ENCODE assay signal across 14 mouse cellular contexts in genomic region chr5:112050906-112051305, GRCm38 (mm10).
A peak's percentile ranks its signal among the peaks of the same experiment; 100 is the strongest.
DNase-seq lines count a peak whose midpoint lies in the region; ATAC-seq and TF ChIP-seq lines count a peak whose summit lies in the region.
"Had no signal": no experiment of that assay in that cellular context is flagged by ENCODE, and none has a peak within 500 bp of the region (broad histone marks: within the 10 kb centered on the region; RNA-seq: fewer than 3 reads in every experiment).

No protein-coding gene starts in this region.

- TF ChIP-seq CTCF in stomach, postnatal 0 days (IDR thresholded peaks at IDR 0.05; ENCODE audit: low read depth) = no peak

- ATAC-seq in hindbrain, embryonic 15.5 days (ENCODE audit: low FRiP score, low read depth) = peak; percentile 32; the same call in 1 of the 2 replicates
- ATAC-seq in hindbrain, embryonic 11.5 days (ENCODE audit: low FRiP score) = no peak
- ATAC-seq in frontal cortex, adult (ENCODE audit: low TSS enrichment) = peak; percentile 55; the same call in 1 of the 2 replicates
- ATAC-seq in intestine, embryonic 15.5 days = no peak
- ATAC-seq in stomach, postnatal 0 days (ENCODE audit: low FRiP score, low TSS enrichment) = no peak

- TF ChIP-seq EP300 in stomach, postnatal 0 days (optimal IDR thresholded peaks at IDR 0.05) = no peak

- no peaks in the 10 kb centered on the region for H3K27me3 ChIP-seq in hindbrain, embryonic 15.5 days
- H3K27me3 ChIP-seq in hindbrain, embryonic 11.5 days (ENCODE audit: control insufficient read depth, insufficient read depth, low read length) = no peaks in the 10 kb centered on the region
- H3K27me3 ChIP-seq in intestine, embryonic 15.5 days (replicated peaks) = no peaks in the 10 kb centered on the region
- no peaks in the 10 kb centered on the region for H3K27me3 ChIP-seq in stomach, postnatal 0 days (ENCODE audit: control insufficient read depth, insufficient read depth, low read length)
- H3K27me3 ChIP-seq: liver, embryonic 15.5 days had no signal

- H3K4me2 ChIP-seq in hindbrain, embryonic 15.5 days = no peak overlapping the region
- H3K4me2 ChIP-seq in hindbrain, embryonic 11.5 days (replicated peaks; ENCODE audit: low read depth, low read length) = no peak overlapping the region
- H3K4me2 ChIP-seq in intestine, embryonic 15.5 days (replicated peaks) = no peak overlapping the region
- H3K4me2 ChIP-seq in stomach, postnatal 0 days (replicated peaks; ENCODE audit: low read depth) = no peak overlapping the region
- H3K4me2 ChIP-seq: heart, embryonic 15.5 days; liver, embryonic 15.5 days; midbrain, embryonic 12.5 days had no signal

- peaks cover 13% of the 10 kb centered on the region for H3K4me1 ChIP-seq in hindbrain, embryonic 15.5 days (replicated peaks)
- H3K4me1 ChIP-seq in hindbrain, embryonic 11.5 days (replicated peaks; ENCODE audit: control insufficient read depth, insufficient read depth, low read length) = 0 out of 2 replicates have a peak, but pooled peaks cover 2% of the 10 kb centered on the region
- no peaks in the 10 kb centered on the region for H3K4me1 ChIP-seq in intestine, embryonic 15.5 days (replicated peaks)
- H3K4me1 ChIP-seq in stomach, postnatal 0 days (replicated peaks; ENCODE audit: control insufficient read depth, insufficient read depth) = no peaks in the 10 kb centered on the region
- H3K4me1 ChIP-seq: heart, embryonic 15.5 days; liver, embryonic 15.5 days had no signal

- no peaks in the 10 kb centered on the region for H3K9me3 ChIP-seq in hindbrain, embryonic 15.5 days
- no peaks in the 10 kb centered on the region for H3K9me3 ChIP-seq in hindbrain, embryonic 11.5 days (ENCODE audit: control insufficient read depth, low read length)
- H3K9me3 ChIP-seq in intestine, embryonic 15.5 days = no peaks in the 10 kb centered on the region
- H3K9me3 ChIP-seq in stomach, postnatal 0 days (ENCODE audit: control insufficient read depth, low read length) = no peaks in the 10 kb centered on the region
- H3K9me3 ChIP-seq: heart, embryonic 15.5 days; liver, embryonic 15.5 days; midbrain, embryonic 12.5 days had no signal

- no peak overlapping the region for H3K4me3 ChIP-seq in hindbrain, embryonic 15.5 days
- H3K4me3 ChIP-seq in hindbrain, embryonic 11.5 days (ENCODE audit: low read depth, low read length) = no peak overlapping the region
- H3K4me3 ChIP-seq in intestine, embryonic 15.5 days (replicated peaks) = no peak overlapping the region
- no peak overlapping the region for H3K4me3 ChIP-seq in stomach, postnatal 0 days (ENCODE audit: low read depth, low read length)
- H3K4me3 ChIP-seq: heart, embryonic 15.5 days; liver, embryonic 15.5 days; midbrain, embryonic 12.5 days had no signal

- WGBS in hindbrain, embryonic 15.5 days = 62% methylated on average over 5 of the region's 5 CpGs
- 76% methylated on average over 5 of the region's 5 CpGs for WGBS in hindbrain, embryonic 11.5 days
- WGBS in intestine, embryonic 15.5 days = 43% methylated on average over 5 of the region's 5 CpGs
- 33% methylated on average over 5 of the region's 5 CpGs for WGBS in stomach, postnatal 0 days

- no peak overlapping the region for H3K9ac ChIP-seq in hindbrain, embryonic 15.5 days
- no peak overlapping the region for H3K9ac ChIP-seq in hindbrain, embryonic 11.5 days (ENCODE audit: low read depth, low read length)
- no peak overlapping the region for H3K9ac ChIP-seq in intestine, embryonic 15.5 days
- no peak overlapping the region for H3K9ac ChIP-seq in stomach, postnatal 0 days (ENCODE audit: low read length)
- H3K9ac ChIP-seq: heart, embryonic 15.5 days; liver, embryonic 15.5 days; midbrain, embryonic 12.5 days had no signal

- H3K27ac ChIP-seq in hindbrain, embryonic 15.5 days (replicated peaks) = no peak overlapping the region
- no peak overlapping the region for H3K27ac ChIP-seq in hindbrain, embryonic 11.5 days (ENCODE audit: low read depth, low read length)
- H3K27ac ChIP-seq in intestine, embryonic 15.5 days = no peak overlapping the region
- no peak overlapping the region for H3K27ac ChIP-seq in stomach, postnatal 0 days (replicated peaks)
- H3K27ac ChIP-seq: heart, embryonic 15.5 days; liver, embryonic 15.5 days; midbrain, embryonic 12.5 days had no signal

- no peaks in the 10 kb centered on the region for H3K36me3 ChIP-seq in hindbrain, embryonic 15.5 days
- no peaks in the 10 kb centered on the region for H3K36me3 ChIP-seq in hindbrain, embryonic 11.5 days (ENCODE audit: control insufficient read depth, insufficient read depth, low read length)
- H3K36me3 ChIP-seq in intestine, embryonic 15.5 days = no peaks in the 10 kb centered on the region
- H3K36me3 ChIP-seq in stomach, postnatal 0 days (ENCODE audit: control insufficient read depth, insufficient read depth, low read length) = no peaks in the 10 kb centered on the region
- H3K36me3 ChIP-seq: heart, embryonic 15.5 days; liver, embryonic 15.5 days; midbrain, embryonic 12.5 days had no signal

- DNase-seq in hindbrain, embryonic 11.5 days (ENCODE audit: low spot score) = no peak
- peak; percentile 65 for DNase-seq in right cerebral cortex, adult 18-20 months
- no peak for DNase-seq in right cerebral cortex, postnatal 25 days
- DNase-seq in right cerebral cortex, postnatal 36 days (ENCODE audit: low spot score in 2 of 2) = peak; percentile 28 to 33
- no peak for DNase-seq in stomach, postnatal 0 days (ENCODE audit: low spot score)
- DNase-seq: cerebellum, postnatal 36 days; gastrocnemius, postnatal 14 days; layer of hippocampus, postnatal 36 days had no signal

Comparison
In these comparisons a context has a peak if more than half of its experiments do, and no peak if none do; other contexts are left out.
1. ATAC-seq: peak in hindbrain, embryonic 15.5 days (single experiment) and frontal cortex, adult (single experiment); none in hindbrain, embryonic 11.5 days (single experiment), intestine, embryonic 15.5 days (single experiment) and stomach, postnatal 0 days (single experiment).
2. DNase-seq: peak in right cerebral cortex, adult 18-20 months (single experiment) and right cerebral cortex, postnatal 36 days (2 of 2); none in hindbrain, embryonic 11.5 days (single experiment), right cerebral cortex, postnatal 25 days (single experiment) and stomach, postnatal 0 days (single experiment).